Mouse (Mus musculus): ENCODE measurements around the gene Ankle1. TPM values are rescaled to one million over a fixed set of nuclear protein-coding genes. Genes with fewer than 3 reads are reported as not detected.

Gene Ankle1
- polyA plus RNA-seq, 1 experiment from 2014 or later = 16.3 TPM

Other genes with a start within 250 kb of the Ankle1 start
- 14.1 and 14.9 TPM in 2 replicates for gene Myo9b, start 133.3 kb upstream of the Ankle1 start, polyA plus RNA-seq (2014; fragmentation: Nextera tagmentation; extraction: Ambion mirVana)
- gene Haus8, start 133.1 kb upstream of the Ankle1 start, polyA plus RNA-seq (2014; fragmentation: Nextera tagmentation; extraction: Ambion mirVana) = 54.9 and 58.0 TPM in 2 replicates
- gene Use1, start 39.2 kb upstream of the Ankle1 start, polyA plus RNA-seq (2014; fragmentation: Nextera tagmentation; extraction: Ambion mirVana) = 70.9 and 71.7 TPM in 2 replicates
- gene Ocel1, start 34.7 kb upstream of the Ankle1 start, polyA plus RNA-seq (2014; fragmentation: Nextera tagmentation; extraction: Ambion mirVana) = 2.9 and 3.3 TPM in 2 replicates
- 62.6 and 73.0 TPM in 2 replicates for gene Nr2f6, start 24.1 kb upstream of the Ankle1 start, polyA plus RNA-seq (2014; fragmentation: Nextera tagmentation; extraction: Ambion mirVana)
- gene Ushbp1, start 10.2 kb upstream of the Ankle1 start, polyA plus RNA-seq (2014; fragmentation: Nextera tagmentation; extraction: Ambion mirVana) = 2.4 and 3.3 TPM in 2 replicates
- gene Babam1, start 9.1 kb upstream of the Ankle1 start, polyA plus RNA-seq (2014; fragmentation: Nextera tagmentation; extraction: Ambion mirVana) = 99.0 and 99.2 TPM in 2 replicates
- 36.4 and 42.2 TPM in 2 replicates for gene Abhd8, start 57.6 kb downstream of the Ankle1 start, polyA plus RNA-seq (2014; fragmentation: Nextera tagmentation; extraction: Ambion mirVana)
- gene Mrpl34, start 58.9 kb downstream of the Ankle1 start, polyA plus RNA-seq (2014; fragmentation: Nextera tagmentation; extraction: Ambion mirVana) = 249 and 251 TPM in 2 replicates
- gene Dda1, start 63.2 kb downstream of the Ankle1 start, polyA plus RNA-seq (2014; fragmentation: Nextera tagmentation; extraction: Ambion mirVana) = 128 and 129 TPM in 2 replicates
- gene Ano8, start 80.0 kb downstream of the Ankle1 start, polyA plus RNA-seq (2014; fragmentation: Nextera tagmentation; extraction: Ambion mirVana) = 4.0 and 4.7 TPM in 2 replicates
- gene Gtpbp3, start 82.1 kb downstream of the Ankle1 start, polyA plus RNA-seq (2014; fragmentation: Nextera tagmentation; extraction: Ambion mirVana) = 4.0 and 4.6 TPM in 2 replicates
- gene Plvap, start 105.7 kb downstream of the Ankle1 start, polyA plus RNA-seq (2014; fragmentation: Nextera tagmentation; extraction: Ambion mirVana) = 33.7 and 34.1 TPM in 2 replicates
- gene Ccdc194, start 119.7 kb downstream of the Ankle1 start, polyA plus RNA-seq (2014; fragmentation: Nextera tagmentation; extraction: Ambion mirVana) = 0.40 and 0.72 TPM in 2 replicates
- gene Bst2, start 131.4 kb downstream of the Ankle1 start, polyA plus RNA-seq (2014; fragmentation: Nextera tagmentation; extraction: Ambion mirVana) = 5.0 and 6.1 TPM in 2 replicates
- 50.7 and 51.0 TPM in 2 replicates for gene Mvb12a, start 136.9 kb downstream of the Ankle1 start, polyA plus RNA-seq (2014; fragmentation: Nextera tagmentation; extraction: Ambion mirVana)
- 0.12 and 0.14 TPM in 2 replicates for gene Tmem221, start 152.9 kb downstream of the Ankle1 start, polyA plus RNA-seq (2014; fragmentation: Nextera tagmentation; extraction: Ambion mirVana)
- gene Nxnl1, start 160.6 kb downstream of the Ankle1 start, polyA plus RNA-seq (2014; fragmentation: Nextera tagmentation; extraction: Ambion mirVana) = not detected in 2 replicates
- gene Slc27a1, start 162.9 kb downstream of the Ankle1 start, polyA plus RNA-seq (2014; fragmentation: Nextera tagmentation; extraction: Ambion mirVana) = 8.6 and 12.4 TPM in 2 replicates
- gene Pgls, start 186.2 kb downstream of the Ankle1 start, polyA plus RNA-seq (2014; fragmentation: Nextera tagmentation; extraction: Ambion mirVana) = 224 and 234 TPM in 2 replicates
- gene Fam129c, start 191.6 kb downstream of the Ankle1 start, polyA plus RNA-seq (2014; fragmentation: Nextera tagmentation; extraction: Ambion mirVana) = 3.2 and 3.6 TPM in 2 replicates
- gene Colgalt1, start 205.0 kb downstream of the Ankle1 start, polyA plus RNA-seq (2014; fragmentation: Nextera tagmentation; extraction: Ambion mirVana) = 39.5 and 42.8 TPM in 2 replicates